Mouse (Mus musculus) gastrocnemius, adult 2 months (tissue): Measurements from ENCODE around the gene Alg9. TPM values are rescaled to one million over a fixed set of nuclear protein-coding genes. Genes with fewer than 3 reads are reported as not detected.

ENCODE experiments used
- DNase-seq: peaks from one replicate; pipeline ENCODE4 v3.0.0; 2022
- H3K27ac ChIP-seq: fragments of 200-600 bp; 2 replicates; pipeline ENCODE4 v1.8.1; 2022; ENCODE audit warnings: mild to moderate bottlenecking
- H3K4me3 ChIP-seq: fragments of 200-600 bp; 2 replicates; pipeline ENCODE4 v1.8.1; 2022; ENCODE audit warnings: mild to moderate bottlenecking, moderate library complexity
- CTCF ChIP-seq: fragments of 200-600 bp; IDR thresholded peaks from 2 replicates; pipeline ENCODE4 v1.8.1; 2022; ENCODE audit warnings: antibody characterized with exemption, mild to moderate bottlenecking, moderate library complexity
- intact Hi-C: fragments of 180-260 bp; cut with DNase I; formaldehyde crosslinking; loops from one replicate; pipeline ENCODE4 v1.15.1; 2025
- total RNA-seq, 2 experiments: library from RNA; stranded (reverse); gene quantifications; 2 replicates each; pipeline ENCODE4 v1.2.3; 2021

Gene Alg9
- total RNA-seq, 2 experiments from 2014 or later, result 7.8 to 11.2 TPM

DNA sequence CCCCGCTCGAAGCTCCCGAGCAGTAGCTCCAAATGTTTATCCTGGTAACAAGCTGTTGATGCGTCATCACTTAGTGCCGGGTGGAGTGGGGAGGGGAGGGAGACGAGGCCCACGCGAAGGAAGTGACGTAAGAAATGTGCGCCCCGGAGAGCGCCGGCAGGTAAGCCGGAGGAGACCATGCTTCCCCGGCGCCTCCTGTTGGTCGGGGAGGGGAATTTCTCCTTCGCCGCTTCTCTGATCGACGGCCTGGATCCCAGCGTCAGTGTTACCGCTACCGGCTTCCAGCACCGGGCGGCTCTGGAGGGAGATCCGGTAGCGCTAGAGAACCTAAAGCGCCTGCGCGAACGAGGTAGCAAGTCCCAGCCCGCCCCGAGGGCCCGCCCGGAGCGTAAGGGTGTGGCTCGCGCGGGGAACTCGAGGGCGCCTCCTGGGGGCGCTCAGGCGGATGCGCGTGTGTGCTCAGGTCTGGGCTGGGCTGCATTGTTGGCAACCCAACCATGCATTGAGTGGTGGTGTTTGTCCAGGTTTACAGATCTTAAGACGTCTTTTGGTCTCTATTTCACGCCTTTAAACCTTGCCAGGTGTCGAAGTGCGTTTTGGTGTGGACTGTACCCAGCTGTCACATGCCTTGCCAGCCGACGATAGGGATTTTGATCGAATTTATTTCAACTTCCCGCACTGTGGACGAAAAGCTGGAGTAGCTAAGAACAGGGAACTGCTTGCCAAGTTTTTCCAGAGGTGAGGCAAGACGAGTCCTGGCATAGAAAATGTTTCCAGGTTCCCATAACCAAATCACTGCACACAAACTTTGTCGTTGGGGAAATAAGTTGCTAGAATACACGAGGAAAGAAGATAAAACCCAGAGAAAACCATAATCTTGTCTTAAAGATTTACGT, 6.5 kb upstream of the Alg9 start, which contains the start of gene Fdxacb1:
TSS of gene Fdxacb1 (plus strand) at position 130 of the 896 bp plus-strand sequence.
- H3K27ac ChIP-seq, result peak within 1 kb of the TSS; percentile 98
- DNase-seq, result peak; percentile 98
- H3K4me3 ChIP-seq, result peak within 1 kb of the TSS; percentile 77
- TF ChIP-seq CTCF, result no peak; the same call in 1 of the 2 replicates
- intact Hi-C loops, result loop anchor here (2.0 kb wide), 2 partner anchors 16 to 60 kb away; partner anchors contain the start of gene Hspb2

DNA sequence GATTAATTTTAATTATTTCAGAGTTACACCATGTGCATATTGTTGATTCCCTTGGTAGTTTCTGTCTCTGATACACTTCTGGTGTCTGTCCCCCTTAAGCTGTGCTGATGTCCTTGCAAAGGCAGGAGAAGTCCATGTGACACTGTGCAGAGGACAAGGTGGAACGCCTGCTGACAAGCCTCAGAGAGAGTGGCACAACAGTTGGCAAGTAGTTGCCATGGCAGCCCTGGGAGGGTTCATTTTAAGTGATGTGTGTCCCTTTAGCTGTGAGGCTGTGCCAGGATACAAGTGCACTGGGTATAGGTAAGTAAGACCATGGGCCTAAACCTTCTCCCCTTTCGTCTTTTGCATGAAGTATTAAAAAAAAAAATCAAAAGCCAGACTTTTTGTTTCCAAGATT, 4.8 kb upstream of the Alg9 start:
- TF ChIP-seq CTCF, result no peak
- intact Hi-C loops, result no loop called here
- Histone ChIP-seq H3K4me3 (no peak overlapping the region), H3K27ac (no peak overlapping the region)
- DNase-seq, result no peak

DNA sequence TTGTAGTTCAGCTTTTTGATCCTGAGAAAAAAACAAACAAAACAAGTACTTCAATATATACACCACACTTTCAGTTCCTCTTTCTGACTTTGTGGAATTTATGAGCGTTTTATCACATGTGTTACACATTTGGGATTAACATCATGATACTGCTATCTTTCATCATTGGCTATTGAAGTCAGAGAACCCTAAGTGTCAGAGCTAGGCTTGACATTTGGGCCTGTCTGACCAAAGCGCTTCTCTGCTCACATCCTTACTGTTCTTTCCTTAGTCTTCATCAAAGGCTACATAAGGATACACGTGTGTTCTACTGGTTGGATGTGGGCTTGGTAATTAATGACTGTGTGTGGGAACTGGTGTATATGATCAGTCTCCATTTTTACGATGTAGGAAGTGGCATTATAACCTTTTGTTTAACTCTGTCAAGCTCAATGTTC, 775 bp upstream of the Alg9 start:
- Histone ChIP-seq H3K4me3 (no peak overlapping the region), H3K27ac (no peak overlapping the region; the same call in 1 of the 2 replicates)
- DNase-seq, result no peak
- no peak for TF ChIP-seq CTCF
- intact Hi-C loops, result no loop called here

DNA sequence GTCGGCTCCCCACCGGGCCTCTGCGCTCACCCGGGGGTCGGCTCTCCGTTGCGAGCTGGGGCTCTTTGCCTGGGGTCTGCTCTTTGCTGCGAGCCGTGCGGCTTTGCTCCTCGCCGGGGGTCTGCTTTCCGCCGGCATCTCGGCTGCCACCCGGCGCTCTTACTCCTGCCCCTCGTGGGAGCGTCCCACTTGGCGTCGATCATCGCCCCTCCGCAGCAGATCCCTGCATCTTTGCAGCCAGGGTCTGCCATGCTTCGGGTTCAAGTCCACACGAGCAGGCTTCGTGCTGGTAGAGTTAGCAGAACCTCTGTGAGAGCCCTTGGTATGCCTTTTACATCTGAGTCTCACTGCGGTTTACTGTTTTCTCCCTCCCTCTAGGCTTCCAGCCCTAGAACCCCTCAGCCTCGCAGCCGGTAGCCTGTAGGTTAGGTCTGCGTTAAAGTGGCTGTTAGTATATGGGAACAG, 875 bp downstream of the Alg9 start:
- peak overlapping the region; percentile 93 for H3K4me3 ChIP-seq
- intact Hi-C loops, result no loop called here
- no peak for TF ChIP-seq CTCF
- DNase-seq, result no peak
- peak overlapping the region; percentile 88 for H3K27ac ChIP-seq

DNA sequence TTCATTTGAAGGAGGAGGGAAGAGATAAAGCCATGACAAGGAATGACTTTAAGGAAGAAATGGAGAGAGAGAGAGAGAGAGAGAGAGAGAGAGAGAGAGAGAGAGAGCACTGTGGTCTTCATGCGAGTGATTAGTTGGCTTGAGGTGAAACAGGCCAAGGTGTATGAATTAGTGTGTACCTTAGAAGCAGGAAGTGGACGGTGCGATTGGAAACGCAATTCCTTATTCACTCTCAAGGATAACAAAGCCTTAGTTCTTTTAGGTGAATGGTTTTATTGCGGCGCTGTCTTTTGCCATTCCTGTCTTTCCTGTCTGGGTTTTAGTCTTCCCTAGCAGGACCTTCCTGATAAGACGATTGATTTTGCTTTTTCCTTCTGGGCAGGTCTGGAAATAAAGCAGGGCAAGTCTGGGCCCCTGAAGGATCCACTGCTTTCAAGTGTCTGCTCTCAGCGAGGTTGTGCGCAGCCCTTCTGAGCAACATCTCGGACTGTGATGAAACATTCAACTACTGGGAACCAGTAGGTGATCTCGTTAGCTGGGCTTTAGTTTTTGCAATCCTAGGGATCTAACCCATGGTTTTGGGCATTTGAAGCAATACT, 1.4 kb downstream of the Alg9 start:
- intact Hi-C loops, result no loop called here
- peak overlapping the region; percentile 93 for H3K4me3 ChIP-seq
- H3K27ac ChIP-seq, result no peak overlapping the region
- no peak for TF ChIP-seq CTCF
- DNase-seq, result no peak

DNA sequence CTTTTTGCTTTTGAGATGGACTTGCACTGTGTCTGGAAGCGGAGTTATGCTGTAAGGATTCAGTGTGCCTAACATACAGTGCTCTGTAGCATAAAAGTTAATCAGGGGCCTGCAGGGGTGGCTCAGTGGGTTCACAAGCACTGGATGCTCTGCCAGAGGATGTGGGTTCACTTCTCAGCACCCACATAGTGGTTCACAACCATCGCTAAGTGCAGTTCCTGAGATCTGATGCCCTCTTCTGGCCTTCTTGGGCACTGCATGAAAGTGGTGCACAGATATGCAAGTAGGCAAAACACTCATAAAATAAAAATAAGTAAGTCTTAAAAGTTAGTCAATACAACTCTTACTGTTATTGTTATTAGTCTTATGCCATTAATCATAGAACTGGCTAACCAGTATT, 7.3 kb downstream of the Alg9 start:
- peak; percentile 63 for TF ChIP-seq CTCF
- Histone ChIP-seq H3K27ac (no peak overlapping the region), H3K4me3 (no peak overlapping the region)
- DNase-seq, result peak; percentile 36
- intact Hi-C loops, result no loop called here

DNA sequence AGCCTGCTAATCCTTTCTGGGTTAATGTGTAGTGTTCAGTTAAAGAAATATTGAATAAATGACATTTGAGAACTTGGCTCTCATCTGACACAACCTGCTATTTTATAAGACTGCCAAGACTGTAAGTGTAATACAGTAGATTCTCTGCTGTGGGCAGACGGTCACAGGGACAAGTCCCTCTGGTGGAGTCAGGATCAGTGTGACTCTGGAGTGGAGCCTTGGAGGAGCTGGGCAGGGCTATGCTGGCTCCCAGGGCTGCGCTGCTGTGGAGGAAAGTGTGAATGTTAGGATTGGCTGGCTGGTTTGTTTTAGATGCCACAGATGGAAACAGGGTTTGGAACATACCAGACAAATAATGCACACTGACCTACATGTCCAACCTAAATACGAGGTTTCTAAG, 20.4 kb downstream of the Alg9 start:
- no peak overlapping the region for H3K27ac ChIP-seq
- H3K4me3 ChIP-seq, result no peak overlapping the region
- TF ChIP-seq CTCF, result no peak
- DNase-seq, result no peak
- intact Hi-C loops, result no loop called here

DNA sequence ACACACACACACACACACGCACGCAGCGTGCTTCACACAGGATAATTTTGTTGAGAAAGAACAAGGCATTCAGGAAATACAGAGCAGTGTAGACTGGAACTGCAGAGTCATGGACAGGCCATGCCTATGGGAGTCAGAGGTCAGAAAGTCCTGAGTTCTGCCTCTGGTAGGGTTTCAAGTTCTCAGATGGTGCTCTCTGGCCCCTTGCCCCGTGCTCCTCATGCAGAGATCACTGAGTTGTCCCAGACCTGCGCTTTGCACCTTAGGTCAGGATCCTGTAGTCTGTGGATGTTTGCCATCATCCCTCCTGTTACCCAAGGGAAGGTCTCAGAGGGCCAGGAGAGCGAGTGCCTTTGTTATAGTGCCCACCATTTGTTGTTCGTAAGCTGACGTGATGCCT, 22.0 kb downstream of the Alg9 start:
- intact Hi-C loops, result no loop called here
- TF ChIP-seq CTCF, result no peak
- Histone ChIP-seq H3K27ac (no peak overlapping the region), H3K4me3 (no peak overlapping the region)
- peak; percentile 36 for DNase-seq

DNA sequence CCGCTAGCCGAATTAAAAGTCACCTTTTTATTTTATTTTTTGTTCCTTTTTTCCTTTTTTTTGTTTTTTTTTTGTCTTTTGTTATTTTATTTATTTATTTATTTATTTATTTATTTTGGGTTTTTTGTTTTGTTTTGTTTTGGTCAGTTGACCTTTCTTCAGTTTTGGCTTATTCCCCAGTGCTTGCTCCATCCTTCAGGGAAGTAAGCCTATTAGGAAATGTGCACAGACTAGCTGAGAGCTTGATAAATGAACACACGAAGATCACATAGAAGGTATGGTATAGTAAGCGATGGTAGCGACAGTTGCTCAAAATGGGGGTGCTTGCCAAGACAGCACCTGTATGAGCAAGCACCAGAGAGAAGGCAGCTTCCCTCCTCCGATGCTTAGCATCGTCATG, 22.8 kb downstream of the Alg9 start:
- no peak for DNase-seq
- intact Hi-C loops, result no loop called here
- TF ChIP-seq CTCF, result no peak
- Histone ChIP-seq H3K4me3 (no peak overlapping the region), H3K27ac (no peak overlapping the region)

DNA sequence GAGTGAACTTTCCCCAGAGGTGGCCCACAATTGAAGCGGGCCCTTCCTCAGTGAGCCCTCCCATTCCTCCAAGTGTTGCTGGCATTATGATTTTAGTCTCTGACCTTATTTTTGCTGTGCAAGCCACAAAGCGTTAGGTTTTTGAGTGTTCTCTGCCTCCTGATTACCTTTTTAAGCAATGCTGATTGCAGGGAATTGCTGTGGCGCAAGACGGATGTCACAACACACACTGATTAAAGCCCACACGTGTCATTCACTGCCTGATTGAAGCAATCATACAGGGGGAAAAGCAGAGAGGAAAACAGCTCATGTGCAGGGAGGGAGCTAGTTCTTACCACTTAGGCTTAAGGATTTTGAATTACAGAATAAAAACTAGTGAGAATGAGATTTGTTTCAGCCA, 23.5 kb downstream of the Alg9 start:
- no peak overlapping the region for H3K4me3 ChIP-seq

DNA sequence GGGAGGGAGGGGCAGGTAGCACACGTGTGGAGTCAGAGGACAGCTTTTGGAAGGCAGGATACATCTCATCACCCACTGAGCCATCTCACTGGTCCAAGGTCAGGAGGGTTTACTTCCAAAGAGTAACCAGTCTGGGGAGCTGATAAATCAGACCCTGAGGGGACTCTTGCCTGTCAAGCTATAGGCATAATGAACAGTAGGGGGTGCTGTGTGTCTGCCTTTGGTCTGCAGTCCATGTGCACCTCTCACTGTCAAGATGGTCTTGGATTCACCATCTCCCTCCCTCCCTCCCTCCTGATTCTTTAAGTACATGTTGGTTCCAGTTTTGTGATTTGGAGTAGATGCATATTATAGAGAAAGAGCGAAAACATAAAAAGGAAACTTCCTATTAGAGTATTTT, 26.2 kb downstream of the Alg9 start:
- DNase-seq, result peak; percentile 45
- intact Hi-C loops, result loop anchor here (1.0 to 2.0 kb wide), 2 partner anchors 48 to 351 kb away; no protein-coding TSS in a partner anchor
- TF ChIP-seq CTCF, result peak; percentile 78
- Histone ChIP-seq H3K4me3 (no peak overlapping the region), H3K27ac (no peak overlapping the region)

More for the DNA sequence above, 23.5 kb downstream of the Alg9 start:
- intact Hi-C loops, result no loop called here
- DNase-seq, result no peak
- no peak for TF ChIP-seq CTCF
- no peak overlapping the region for H3K27ac ChIP-seq

DNA sequence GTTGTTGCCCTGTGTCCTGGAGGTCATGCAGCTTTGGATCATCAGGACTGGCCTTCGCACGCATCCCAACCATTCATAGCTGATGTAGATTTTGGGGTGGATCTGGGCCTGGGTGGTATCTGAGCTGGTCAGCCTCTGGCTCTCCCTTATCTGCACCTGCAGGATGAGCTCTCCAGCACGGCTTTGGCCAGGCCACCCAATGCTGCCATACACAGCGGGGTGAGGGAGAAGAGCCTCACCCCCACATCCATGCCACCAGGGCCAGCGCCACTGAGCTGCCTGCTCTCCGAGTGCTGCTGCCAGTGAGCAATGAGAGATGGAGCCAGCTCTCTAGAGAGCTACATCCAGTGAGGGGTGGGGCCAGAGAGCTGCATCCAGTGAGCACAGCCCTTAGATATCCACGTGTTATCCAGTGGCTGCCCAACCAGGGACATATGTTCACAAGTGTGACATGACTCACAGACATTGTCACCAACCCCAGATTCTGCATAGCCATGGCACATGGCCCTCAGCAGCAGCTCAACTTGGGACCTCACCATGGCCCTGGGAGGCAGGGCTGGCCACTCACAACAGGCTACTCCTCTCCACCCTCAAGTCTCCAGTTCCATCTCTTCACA, 28.3 kb downstream of the Alg9 start:
- TF ChIP-seq CTCF, result no peak
- intact Hi-C loops, result loop anchor here (2.0 kb wide), 1 partner anchor 206 kb away; the partner anchor contains the start of gene Sik2
- no peak for DNase-seq
- no peak overlapping the region for H3K4me3 ChIP-seq
- no peak overlapping the region for H3K27ac ChIP-seq

DNA sequence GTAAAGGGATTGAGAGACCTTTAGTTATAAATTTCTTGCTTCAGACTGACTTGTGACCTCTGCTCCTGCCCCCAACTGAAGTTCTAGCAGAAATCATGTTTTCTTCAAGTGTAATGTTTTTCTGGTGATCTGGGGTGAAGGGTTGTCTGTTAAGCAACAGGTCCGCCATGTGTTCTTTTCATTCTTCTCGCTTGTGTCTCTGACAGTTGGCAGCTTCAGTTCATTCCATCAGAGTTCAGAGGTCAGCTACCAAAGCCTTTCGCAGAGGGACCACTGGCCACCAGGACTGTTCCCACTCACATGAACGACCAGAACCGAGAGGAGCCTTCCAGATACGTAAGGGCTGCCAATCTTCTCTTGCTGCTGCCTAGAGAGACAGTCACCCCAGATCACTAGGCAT, 33.7 kb downstream of the Alg9 start:
- peak overlapping the region; percentile 94 for H3K27ac ChIP-seq
- no peak for DNase-seq
- intact Hi-C loops, result no loop called here
- no peak overlapping the region for H3K4me3 ChIP-seq
- TF ChIP-seq CTCF, result no peak
